Mouse (Mus musculus) v-Abl transformed pro-B cells (cell line): Measurements from ENCODE around the gene Mob1b.
"Not testable (repeated sequence)": the region's sequence is repeated elsewhere in the genome, so short reads cannot be mapped to it uniquely, and the experiment has no call there.

Experiments
- in situ Hi-C, 2 experiments: fragments of 400-800 bp; cut with MboI; formaldehyde crosslinking; loops; one replicate each; pipeline ENCODE4 v1.15.1; 2025; ENCODE audit not compliant: unreplicated experiment in 2 of 2

Gene Mob1b

DNA sequence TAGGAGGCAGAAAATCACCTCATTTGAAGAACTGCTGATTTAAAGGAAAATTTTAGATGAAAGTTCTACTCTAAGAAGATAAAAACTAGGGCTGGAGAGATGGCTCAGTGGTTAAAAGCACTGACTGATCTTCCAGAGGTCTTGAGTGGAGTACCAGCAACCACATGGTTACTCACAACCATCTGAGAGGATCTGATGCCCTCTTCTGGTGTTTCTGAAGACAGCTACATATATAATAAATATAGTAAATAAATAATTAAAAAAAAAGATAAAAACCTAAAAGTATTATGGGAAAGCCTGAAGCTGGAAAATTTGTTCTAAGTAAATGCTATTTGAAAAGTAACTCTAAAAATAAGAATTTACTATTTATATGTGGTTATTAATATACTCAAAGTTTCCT, 27.6 kb upstream of the Mob1b start:
- in situ Hi-C loops = loop anchor here (5.0 to 25.0 kb wide), 4 partner anchors 694 to 994 kb away; no protein-coding TSS in a partner anchor

DNA sequence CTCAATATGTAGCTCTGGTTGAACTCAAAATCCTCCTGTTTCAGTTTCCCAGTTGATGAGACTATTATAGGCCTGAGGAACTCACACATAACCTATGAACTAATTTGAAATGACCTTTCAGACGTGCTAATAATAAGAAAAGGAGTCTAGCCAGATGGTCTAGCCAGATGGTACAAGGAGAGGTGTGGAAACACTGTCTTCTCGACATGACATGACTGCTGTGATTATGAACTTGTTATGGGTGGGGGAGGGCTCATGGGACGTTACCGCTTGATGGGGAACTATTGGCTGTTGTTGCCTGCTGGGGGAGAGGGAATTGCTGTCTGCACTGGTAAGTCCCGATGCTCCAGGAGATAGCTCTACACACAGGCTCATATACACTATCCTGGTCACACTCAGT, 23.4 kb upstream of the Mob1b start:
- in situ Hi-C loops = loop anchor here (10.0 to 25.0 kb wide), 3 partner anchors 690 to 990 kb away; no protein-coding TSS in a partner anchor

DNA sequence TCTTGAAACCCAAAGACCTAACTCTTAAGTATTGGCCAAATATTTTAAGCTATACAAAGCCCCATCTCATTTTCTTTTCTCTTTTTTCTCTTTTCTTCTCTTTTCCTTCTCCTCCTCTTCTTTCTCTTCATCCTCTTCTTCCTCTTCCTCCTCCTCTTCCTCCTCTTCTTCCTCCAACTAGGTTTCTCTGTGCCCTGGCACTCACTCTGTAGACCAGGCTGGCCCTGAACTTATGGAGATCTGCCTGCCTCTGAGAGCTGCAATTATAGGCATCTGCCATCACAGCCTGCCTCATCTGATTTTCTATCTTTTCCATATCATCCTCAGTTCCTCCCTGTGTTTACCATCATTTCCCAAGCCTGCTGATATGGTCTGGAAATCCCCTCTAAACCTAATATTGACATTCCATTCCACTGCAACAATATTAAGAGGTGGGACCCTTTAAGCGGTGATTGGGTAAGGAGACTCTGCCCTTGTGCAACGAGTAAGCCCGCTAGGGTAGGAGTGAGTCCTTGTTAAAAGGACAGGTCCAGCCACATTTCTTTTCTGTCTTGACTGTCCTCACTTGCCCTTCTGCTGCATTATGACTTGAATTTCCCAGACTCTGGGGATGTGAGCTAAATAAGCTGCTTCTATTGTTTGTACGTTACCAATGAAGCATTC, 21.3 kb upstream of the Mob1b start:
- in situ Hi-C loops = loop anchor here (10.0 to 25.0 kb wide), 3 partner anchors 688 to 988 kb away; no protein-coding TSS in a partner anchor

DNA sequence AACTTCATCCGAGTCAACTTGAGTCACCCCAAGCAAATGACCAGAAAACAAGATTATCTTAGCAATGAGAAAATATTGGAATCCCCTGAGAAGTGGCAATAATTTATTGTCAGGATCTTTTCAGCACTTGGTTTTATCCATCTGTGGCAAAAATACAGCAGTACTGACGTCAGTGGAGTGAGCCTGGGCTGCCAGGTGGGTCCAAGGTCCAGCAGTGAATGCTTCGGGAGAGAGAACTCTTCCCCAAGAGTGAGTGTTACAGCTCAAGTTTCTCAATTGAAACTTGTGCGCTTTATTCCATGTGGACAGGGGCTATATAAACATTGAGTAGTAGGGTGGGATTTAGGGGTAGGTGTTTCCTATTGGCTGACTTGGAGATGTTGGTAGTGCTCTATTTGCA, 18.6 kb upstream of the Mob1b start:
- in situ Hi-C loops = no loop called here

DNA sequence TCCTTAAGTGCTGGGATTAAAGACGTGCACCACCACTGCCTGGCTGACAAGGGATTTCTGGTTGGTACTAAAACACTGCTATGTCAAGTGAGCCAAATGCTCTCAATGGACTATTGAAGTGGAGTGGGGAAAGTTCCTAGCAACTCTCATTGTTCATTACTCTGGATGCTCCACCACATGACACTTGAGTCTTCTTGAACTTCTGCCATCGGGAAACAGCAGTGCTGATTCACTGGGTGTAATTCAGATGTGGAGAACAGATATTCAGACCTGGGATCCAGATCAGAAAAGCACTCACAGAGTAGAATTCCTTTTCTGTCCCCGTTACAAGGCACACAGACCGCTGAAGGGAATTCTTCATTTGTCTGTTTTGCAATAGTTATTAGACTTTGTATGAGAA, 17.1 kb upstream of the Mob1b start:
- in situ Hi-C loops = no loop called here

DNA sequence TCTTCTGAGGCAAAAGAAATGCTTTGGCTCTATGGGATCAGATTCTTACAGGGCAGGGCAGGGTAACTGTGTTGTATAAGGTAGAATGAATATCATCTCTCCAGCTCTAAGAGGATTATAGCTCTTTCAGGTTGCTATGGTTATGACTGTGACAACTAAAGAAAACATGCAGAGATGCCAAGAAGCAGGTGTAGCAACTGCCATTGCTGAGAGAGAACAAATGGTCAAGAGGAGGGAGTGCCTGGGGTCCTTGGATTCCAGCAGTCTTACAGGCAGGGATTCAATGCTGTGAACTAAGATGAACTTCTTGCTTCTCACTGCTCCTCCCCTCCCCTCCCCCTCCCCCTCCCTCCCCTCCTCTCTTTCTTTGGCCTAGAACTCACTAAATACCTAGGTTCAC, 9.5 kb upstream of the Mob1b start:
- in situ Hi-C loops = no loop called here

DNA sequence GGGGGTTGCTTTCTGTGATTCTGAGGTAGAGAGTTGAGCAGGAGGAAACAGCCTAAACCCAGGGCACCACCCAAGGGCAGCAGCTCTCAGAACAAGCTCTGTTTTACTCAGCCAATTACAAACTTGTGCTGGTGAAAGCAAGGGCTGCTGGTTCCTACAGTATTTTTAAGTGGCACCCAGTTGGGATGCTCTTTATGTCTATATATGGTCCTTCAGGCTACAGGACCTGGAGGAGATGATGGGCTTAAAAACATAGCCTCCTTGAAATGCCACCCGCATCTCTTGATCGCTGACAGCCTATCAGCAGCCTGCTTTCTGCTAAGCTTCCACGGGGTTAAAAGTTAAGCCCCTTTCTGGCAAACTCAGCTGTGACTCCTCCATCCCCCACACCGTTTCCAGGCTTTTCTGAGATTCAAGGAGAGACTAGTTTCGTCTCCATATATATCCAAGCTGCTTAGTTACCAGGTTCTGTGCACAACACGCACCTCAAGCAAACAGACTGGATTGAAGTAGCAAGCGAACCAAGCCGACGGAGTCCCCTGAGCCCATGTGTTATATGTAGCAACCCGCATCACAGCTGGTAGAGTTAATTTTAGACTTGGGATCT, 8.9 kb upstream of the Mob1b start:
- in situ Hi-C loops = no loop called here

DNA sequence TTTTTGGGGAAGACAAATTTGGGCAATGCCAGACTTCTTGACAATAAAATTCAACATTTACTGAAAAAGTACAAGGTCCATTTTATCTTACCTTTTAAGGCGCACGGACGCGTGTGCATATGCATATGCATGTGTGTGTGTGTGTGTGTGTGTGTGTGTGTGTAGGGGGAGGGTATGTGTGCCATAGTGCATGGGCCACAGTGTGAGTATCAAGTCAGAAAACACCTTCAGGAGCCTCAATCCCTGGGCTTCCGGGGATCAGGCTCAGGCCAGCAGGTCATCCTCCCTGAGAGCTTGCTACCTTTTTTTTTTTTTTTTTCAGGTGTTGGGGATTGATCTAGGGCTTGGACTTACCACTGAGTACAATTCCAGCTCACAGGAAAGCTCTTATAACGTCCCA, 8.3 kb upstream of the Mob1b start:
- in situ Hi-C loops = no loop called here

DNA sequence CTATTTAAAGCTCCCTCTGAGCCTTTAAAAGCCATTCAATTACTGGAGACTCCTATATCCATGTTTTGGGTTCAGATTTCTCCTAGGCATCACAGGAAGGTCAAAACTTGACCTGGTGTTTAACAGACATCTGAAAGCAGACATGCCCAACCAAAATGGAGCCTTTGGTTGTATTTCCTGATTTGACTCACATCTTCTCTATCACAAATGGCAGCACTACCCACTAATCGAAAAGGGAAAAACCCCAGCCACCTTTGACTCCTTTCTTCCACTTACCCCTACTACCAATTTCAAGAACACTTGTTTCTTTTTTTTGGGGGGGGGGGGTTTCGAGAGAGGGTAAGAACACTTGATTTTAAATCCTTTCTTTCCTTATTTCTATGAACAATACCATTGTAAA, 3.7 kb upstream of the Mob1b start:
- in situ Hi-C loops = no loop called here

DNA sequence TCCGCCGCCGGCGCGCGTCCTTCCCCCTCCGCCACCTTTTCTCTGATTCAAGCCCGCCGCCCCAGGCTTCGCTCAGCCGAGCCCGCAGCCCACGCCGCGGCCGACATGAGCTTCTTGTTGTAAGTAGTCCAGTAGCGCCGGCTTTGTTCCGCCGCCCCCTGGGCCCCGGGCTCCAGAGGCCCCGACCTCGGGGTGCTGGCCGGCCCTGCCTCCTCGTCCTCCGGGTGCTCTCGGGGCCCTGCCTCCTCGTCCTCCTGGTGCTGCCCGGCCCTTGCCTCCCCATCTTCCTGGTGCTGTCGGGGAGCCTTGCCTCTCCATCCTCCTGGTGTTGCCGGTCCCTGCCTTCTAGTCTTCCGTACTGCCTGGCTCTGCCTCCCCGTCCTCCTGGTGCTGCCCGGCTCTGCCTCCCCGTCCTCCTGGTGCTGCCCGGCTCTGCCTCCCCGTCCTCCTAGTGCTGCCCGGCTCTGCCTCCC, 384 bp downstream of the Mob1b start:
- in situ Hi-C loops = loop anchor here in 1 of 2 experiments (5.0 kb wide), 1 partner anchor 41 kb away; the partner anchor contains the start of gene Dck

DNA sequence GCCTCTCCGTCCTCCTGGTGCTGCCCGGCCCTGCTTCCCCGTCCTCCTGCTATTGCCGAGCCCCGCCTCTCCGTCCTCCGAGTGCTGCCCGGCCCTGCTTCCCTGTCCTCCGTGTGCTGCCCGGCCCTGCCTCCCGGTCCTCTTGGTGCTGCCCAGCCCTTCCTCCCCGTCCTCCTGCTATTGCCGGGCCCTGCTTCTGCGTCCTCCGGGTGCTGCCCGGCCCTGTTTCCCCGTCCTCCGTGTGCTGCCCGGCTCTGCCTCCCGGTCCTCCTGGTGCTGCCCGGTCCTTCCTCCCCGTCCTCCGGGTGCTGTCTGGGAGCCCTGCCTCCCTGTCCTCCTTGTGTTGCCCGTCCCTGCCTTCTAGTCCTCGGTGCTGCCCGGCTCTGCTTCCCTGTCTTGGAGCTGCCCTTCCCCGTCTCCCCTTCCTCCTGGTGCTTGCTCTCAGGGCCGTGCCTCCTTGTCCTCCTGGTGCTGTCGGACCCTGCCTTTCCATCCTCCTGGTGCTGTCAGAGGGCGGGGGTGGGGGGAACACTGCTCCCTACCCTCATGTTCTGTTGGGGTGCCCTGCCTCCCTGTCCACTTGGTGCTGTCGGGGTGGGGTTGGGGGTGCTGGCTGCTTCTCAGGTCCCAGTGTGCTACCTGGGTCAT, 1.0 kb downstream of the Mob1b start:
- in situ Hi-C loops = loop anchor here in 1 of 2 experiments (5.0 kb wide), 1 partner anchor 41 kb away; the partner anchor contains the start of gene Dck

DNA sequence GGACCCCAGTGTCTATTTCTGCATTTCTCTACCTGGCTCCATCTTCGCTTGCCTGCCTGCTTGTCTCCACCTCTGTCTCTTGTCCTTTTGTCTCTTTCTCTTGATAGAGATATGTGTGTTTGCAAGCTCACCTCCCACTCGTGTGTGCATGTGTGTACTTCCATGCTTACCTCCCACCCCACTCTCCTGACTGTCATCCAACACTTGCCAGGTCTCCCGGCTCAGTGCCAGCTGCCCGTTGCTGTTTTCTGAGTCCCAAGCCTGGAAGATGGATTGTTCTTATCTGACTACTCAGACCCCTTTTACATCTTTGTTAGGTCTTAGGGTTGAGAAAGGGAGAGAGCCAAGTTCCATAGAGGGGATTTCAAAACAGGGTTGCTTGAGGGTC, 1.6 kb downstream of the Mob1b start:
- in situ Hi-C loops = loop anchor here in 1 of 2 experiments (5.0 kb wide), 1 partner anchor 40 kb away; the partner anchor contains the start of gene Dck

DNA sequence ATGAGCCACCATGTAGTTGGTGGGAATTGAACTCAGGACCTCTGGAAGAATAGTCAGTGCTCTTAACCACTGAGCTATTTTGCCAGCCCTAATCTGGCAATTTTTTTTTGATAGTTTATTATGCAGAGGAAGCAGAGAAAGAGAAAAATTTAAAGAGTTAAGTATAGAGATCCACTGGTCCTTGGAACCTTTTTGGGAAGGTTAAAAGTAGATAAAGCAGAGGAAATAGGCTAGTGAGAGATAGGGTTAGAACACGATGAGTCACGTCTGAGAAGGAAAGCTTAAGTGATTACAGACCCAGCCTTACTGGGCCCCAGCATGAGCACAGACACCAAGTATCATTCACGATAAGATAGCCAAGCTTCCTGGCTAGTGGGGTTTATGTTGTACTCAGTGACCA, 3.4 kb downstream of the Mob1b start:
- in situ Hi-C loops = loop anchor here in 1 of 2 experiments (5.0 kb wide), 1 partner anchor 38 kb away; the partner anchor contains the start of gene Dck

DNA sequence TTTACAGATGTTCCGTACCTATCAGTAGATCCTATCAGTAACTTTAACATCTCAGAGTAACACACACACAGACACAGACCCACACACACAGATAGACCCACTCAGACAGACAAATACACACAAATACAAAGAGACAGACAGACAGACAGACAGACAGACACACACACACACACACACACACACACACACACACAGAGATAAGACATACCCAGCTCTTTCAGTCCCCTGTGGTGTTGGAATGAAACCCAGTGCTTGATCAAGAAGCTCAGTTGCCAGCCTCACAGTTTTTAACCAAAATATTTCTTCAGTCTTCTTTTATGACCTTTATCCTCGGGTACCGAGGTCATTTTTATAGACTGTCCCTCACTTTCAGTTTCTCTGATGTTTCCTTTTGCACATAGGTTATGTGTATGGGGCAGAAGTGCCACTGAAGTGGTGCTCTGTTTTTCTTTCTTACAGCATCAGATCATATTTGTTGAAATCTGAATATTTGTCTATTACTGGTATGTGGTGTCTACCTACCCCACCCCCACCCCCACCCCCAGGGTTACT, 7.0 kb downstream of the Mob1b start:
- in situ Hi-C loops = no loop called here

DNA sequence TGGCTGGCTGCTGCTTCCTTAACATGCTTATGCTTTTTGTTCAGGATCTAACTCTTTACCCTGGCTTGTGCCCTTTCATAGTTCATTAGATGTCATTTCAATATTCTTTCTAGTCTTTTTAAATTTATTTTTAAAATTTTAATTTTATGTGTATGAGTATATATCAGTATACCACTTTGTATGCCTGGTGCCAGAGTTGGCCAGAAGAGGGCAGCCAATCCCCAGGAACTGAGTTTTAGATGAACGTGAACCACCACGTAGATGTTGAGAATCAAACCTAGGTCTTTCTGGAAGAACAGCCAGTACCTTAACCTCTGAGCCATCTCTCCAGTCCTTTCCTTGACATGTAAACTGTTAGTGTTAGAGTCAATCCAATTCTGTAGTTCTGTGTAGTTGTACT, 14.1 kb downstream of the Mob1b start:
- in situ Hi-C loops = no loop called here

DNA sequence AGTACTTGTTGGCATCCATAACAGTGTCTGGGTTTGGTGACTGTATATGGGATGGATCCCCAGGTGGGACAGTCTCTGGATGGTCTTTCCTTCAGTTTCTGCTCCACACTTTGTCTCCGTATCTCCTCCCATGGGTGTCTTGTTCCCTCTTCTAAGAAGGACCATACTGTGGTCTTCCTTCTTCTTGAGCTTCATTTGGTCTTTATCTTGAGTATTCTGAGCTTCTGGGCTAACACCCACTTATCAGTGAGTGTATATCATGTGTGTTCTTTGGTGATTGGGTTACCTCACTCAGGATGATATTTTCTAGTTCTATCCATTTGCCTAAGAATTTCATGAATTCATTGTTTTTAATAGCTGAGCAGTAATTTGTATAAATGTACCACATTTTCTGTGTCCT, 20.4 kb downstream of the Mob1b start:
- in situ Hi-C loops = not testable (repeated sequence)

DNA sequence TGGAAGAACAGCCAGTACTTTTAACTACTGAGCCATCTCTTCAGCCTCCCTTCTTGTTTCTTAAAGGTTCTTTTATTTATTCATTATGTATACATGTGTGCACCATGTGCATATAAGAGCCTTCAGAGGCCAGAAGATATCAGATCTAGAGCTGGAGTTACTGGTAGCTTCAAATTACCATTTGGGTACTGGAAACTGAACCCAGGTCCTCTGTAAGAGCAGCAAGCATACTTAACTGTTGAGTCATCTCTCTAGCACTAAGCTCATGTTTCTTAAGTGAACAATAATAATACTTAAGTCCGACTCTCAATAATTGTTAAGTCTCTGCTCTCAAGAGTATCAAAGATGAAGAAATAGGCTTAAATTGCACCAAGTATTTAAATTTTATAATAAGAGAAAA, 27.1 kb downstream of the Mob1b start:
- in situ Hi-C loops = no loop called here

DNA sequence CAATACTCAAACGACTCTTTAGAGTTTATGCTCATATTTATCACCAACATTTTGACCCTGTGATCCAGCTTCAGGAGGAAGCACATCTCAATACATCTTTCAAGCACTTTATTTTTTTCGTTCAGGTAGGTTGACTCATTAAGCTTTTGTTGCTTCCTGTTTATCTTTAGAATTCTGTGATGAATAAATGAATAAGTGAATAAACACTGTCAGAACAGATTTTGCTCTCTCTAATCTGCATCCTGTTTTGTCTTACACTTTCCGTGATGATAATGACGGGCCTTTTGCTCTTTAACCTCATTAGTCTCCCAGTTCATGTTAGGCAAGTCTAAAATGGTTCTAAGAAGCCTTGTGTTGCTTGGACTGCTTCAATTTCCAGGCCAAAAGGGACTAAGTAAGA, 32.5 kb downstream of the Mob1b start:
- in situ Hi-C loops = loop anchor here (25.0 kb wide), 2 partner anchors 1509 to 1941 kb away; partner anchors contain the start of gene Ythdc1 (in 1 of the 2)

DNA sequence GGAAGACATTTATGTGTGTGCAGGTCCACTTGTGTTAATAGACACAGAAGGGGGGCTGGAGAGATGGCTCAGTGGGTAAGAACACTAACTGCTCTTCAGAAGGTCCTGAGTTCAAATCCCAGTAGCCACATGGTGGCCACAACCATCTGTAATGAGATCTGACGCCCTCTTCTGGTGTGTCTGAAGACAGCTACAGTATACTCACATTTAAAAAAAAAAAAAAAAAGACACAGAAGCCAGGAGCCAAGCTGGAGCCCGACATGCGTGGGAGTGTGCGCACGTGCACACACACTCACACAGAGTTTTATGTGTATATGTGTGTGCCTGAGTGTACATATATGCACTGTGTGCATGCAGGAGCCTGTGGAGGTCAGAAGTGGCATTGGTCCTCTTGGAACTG, 42.0 kb downstream of the Mob1b start:
- in situ Hi-C loops = loop anchor here (5.0 to 25.0 kb wide), 5 partner anchors 40 to 1950 kb away; partner anchors contain the start of genes Ankrd17 (in 1 of the 2), Gm9958 (in 1 of the 2), Jchain (in 1 of the 2) and Mob1b (in 1 of the 2)

DNA sequence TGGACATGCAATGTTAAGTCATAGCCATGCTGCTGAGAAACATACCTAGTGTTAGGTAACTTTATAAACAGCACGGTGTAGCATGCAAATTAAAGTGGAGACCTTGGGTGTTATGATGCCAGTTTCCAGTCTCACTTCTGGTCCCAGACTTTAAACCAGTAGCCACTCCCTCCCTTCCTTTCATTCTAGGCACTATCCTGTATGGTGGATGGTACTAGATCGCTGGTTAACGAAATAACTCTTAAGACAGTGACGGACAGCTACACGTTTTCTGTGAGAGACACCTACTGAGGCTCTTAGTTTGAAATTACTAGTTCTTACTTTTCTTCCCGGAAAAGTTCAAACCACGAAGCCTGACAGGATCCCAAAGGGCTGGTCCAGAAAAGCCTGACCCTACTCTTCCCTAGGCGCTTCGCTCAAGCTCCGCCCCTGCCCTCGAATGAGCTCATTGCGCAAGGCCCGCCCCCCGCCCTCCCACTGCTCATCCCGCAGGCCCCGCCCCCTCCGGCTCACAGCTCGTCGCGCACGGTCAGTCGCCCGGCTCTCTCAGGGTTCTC, 43.9 kb downstream of the Mob1b start:
- in situ Hi-C loops = loop anchor here (5.0 to 25.0 kb wide), 5 partner anchors 42 to 1952 kb away; partner anchors contain the start of genes Ankrd17 (in 1 of the 2), Gm9958 (in 1 of the 2), Jchain (in 1 of the 2) and Mob1b (in 1 of the 2)
